Mouse (Mus musculus) ES-Bruce4 (cell line): ENCODE data around the gene Ndufb4.

Experiments used
- CTCF ChIP-seq: IDR thresholded peaks from one replicate; pipeline ENCODE4 v1.8.1; 2011; ENCODE audit warnings: low read depth, low read length
- EP300 ChIP-seq: IDR thresholded peaks from 2 replicates; pipeline ENCODE4 v1.6.1; 2011; ENCODE audit warnings: low read depth, low read length; ENCODE audit not compliant: insufficient read depth

- TF ChIP-seq CTCF (no peak), EP300 (peak; percentile 83)
These were observed 29.2 kb upstream of the Ndufb4 start for GRCm38 (mm10) chr16:37683154-37684130.
